Mouse (Mus musculus) mouse trophoblast stem cell (cell line): ENCODE measurements at regions not wholly inside any gene's neighbourhood (a gene's known extent, or its start where the extent isn't known, plus 50 kb on each side); places are given as distances from the start of the nearest gene placed in this dataset.

ENCODE experiments used
- in situ Hi-C, 2 experiments: fragments of 300-500 bp; cut with MseI, MboI; formaldehyde crosslinking; loops; 2 replicates in 1 of 2; 3 replicates in 1 of 2; pipeline ENCODE4 v1.15.1; 2025

GRCm38 (mm10) chr2:166274016-166274346, 118.5 kb upstream of the Sulf2 start:
- in situ Hi-C loops, result no loop called here

GRCm38 (mm10) chr2:166273312-166274015, 118.0 kb upstream of the Sulf2 start:
- in situ Hi-C loops, result no loop called here

- in situ Hi-C loops, result no loop called here
These were observed 117.4 kb upstream of the Sulf2 start for GRCm38 (mm10) chr2:166272841-166273240.

- in situ Hi-C loops, result no loop called here
These were observed 116.7 kb upstream of the Sulf2 start for GRCm38 (mm10) chr2:166272190-166272543.

GRCm38 (mm10) chr2:166271373-166272189, 116.1 kb upstream of the Sulf2 start:
- in situ Hi-C loops, result no loop called here

- in situ Hi-C loops, result no loop called here
These were observed 114.5 kb upstream of the Sulf2 start for GRCm38 (mm10) chr2:166270007-166270406.

GRCm38 (mm10) chr2:166266915-166267314, 111.5 kb upstream of the Sulf2 start:
- in situ Hi-C loops, result no loop called here

GRCm38 (mm10) chr2:166266507-166266906, 111.0 kb upstream of the Sulf2 start:
- in situ Hi-C loops, result no loop called here

- in situ Hi-C loops, result no loop called here
These were observed 109.3 kb upstream of the Sulf2 start for GRCm38 (mm10) chr2:166264756-166265155.

- in situ Hi-C loops, result no loop called here
These were observed 106.3 kb upstream of the Sulf2 start for GRCm38 (mm10) chr2:166261799-166262198.

- in situ Hi-C loops, result no loop called here
These were observed 105.6 kb upstream of the Sulf2 start for GRCm38 (mm10) chr2:166261065-166261464.

GRCm38 (mm10) chr2:166258771-166259180, 103.3 kb upstream of the Sulf2 start:
- in situ Hi-C loops, result no loop called here

- in situ Hi-C loops, result no loop called here
These were observed 102.2 kb upstream of the Sulf2 start for GRCm38 (mm10) chr2:166257666-166258065.

- in situ Hi-C loops, result no loop called here
These were observed 100.7 kb upstream of the Sulf2 start for GRCm38 (mm10) chr2:166256193-166256592.

- in situ Hi-C loops, result no loop called here
These were observed 99.1 kb upstream of the Sulf2 start for GRCm38 (mm10) chr2:166254581-166254980.

- in situ Hi-C loops, result no loop called here
These were observed 96.6 kb upstream of the Sulf2 start for GRCm38 (mm10) chr2:166252107-166252506.

- in situ Hi-C loops, result no loop called here
These were observed 96.0 kb upstream of the Sulf2 start for GRCm38 (mm10) chr2:166251421-166251820.

- in situ Hi-C loops, result no loop called here
These were observed 95.1 kb upstream of the Sulf2 start for GRCm38 (mm10) chr2:166250571-166250970.

- in situ Hi-C loops, result no loop called here
These were observed 94.0 kb upstream of the Sulf2 start for GRCm38 (mm10) chr2:166249338-166249950.

- in situ Hi-C loops, result no loop called here
These were observed 91.1 kb upstream of the Sulf2 start for GRCm38 (mm10) chr2:166246401-166247189.

- in situ Hi-C loops, result no loop called here
These were observed 89.8 kb upstream of the Sulf2 start for GRCm38 (mm10) chr2:166245219-166245618.
